Mouse (Mus musculus) brain, embryonic 18.5 days (tissue): ENCODE data around the gene Trim29.
A peak's percentile ranks its signal among the peaks of the same experiment; 100 is the strongest.

ENCODE experiments used
- DNase-seq: peaks from one replicate; pipeline ENCODE4 v3.0.0-alpha.2; 2012; ENCODE audit warnings: low read depth, low spot score

The Trim29 gene

DNA sequence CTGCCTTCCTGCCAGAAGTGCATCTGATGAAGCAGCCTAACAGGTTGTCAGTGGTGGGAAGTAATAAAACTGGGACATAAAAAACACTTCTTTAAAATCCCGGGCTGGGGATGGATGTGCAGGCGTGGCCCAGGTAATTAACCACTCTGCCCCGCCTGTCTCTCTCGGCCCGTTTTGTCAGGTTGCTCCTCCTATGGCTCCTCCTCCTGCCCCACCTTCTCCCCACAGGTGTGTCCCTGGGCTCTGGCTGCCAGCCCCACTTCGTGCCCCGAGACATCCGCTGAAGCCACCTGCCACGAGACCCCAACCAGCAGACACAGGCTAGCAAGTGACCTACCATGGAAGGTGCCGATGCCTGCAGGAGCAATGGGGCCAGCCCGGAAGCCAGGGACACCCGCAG is at the start of gene Trim29:
Gene Trim29 (plus strand): TSS at position 311 of the 400 bp plus-strand sequence.
- no peak for DNase-seq

DNA sequence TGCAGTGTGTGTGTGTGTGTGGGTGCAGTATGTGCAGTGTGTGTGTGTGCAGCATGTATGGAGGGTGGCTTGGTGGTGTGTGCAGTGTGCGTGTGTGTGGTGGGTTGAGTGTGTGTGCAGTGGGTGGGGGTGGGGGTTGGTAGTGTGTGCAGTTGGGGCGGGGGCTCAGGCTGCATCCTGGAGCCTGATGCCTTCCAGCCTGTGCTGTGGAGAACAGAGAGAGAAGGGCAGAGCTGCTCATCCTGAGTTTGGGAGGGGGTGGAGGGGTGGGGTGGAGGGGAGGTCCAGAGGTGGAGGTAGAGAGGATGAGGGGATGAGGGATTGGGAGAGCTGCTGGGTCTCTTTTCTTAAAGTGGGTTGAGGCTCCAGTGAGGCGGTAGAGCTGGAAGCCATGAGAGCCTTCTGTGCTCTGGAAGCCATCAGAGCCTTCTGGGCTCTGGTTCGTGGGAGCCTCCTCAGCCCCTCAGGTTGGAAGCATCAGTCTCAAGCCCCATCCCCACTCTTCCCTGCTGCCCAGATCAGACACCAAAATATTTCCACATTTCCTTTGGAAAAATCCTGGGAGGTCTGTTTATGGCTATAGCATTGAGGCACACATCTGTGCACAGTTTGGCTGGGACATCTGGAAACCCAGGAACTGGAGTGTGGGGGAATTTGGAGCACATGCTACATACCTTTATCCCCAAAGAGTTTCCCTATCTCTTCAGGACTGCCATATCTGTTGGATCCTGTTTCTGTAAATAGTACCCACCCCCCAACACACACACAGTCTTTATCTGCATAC is 49.3 kb upstream of the Trim29 start:
- no peak for DNase-seq

- no peak for DNase-seq
Measured at GRCm38 (mm10) chr9:43261941-43262340, 48.7 kb upstream of the Trim29 start.

DNA sequence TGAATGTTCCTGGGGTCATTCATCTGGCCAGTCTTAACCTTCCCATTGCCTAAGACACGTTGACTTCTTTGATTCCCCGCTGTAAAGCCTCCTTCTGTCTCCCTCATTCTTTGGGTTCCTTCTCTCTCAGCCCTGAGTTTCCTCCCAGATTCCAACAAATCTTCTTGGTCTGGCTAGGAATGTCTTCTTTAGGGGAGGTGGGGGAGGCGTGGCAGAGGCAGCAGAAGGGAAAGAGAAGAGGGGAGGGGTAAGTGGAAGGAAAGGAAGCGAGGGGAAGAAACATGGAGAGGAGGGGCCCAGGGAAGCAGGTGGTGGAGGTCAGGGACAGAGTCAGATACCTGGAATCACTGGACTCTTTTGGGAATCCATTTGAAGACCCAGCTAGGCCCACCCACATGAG is 48.3 kb upstream of the Trim29 start:
- no peak for DNase-seq

GRCm38 (mm10) chr9:43262811-43263550 is 47.7 kb upstream of the Trim29 start:
- DNase-seq: no peak

DNA sequence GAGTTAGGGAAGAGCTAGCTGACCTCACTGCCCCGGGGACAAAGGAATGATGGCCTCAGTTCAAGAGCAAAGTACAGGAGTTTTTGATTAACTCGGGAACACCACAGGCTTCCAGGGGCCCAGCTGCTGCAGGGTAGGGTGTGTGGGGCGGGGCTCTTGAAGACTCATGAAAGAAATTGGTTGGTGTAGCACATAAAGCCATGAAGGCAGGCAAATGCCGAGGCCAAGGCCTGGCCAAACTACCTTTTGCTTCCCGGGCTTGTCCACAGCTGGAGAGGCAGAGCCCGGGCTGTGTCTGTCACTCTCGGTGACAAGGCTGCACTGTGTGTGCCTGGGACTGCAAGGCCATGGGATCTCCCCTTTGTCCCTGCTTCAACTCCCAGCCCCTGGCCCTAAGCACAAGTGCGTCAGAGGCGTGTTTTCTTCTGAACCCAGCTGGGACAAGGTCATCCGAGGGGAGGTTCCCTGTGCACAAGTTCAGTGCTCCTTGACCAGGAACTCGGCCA is 46.6 kb upstream of the Trim29 start:
- no peak for DNase-seq

GRCm38 (mm10) chr9:43265194-43265593 is 45.5 kb upstream of the Trim29 start:
- no peak for DNase-seq

- no peak for DNase-seq
Measured at GRCm38 (mm10) chr9:43267357-43267756, 43.3 kb upstream of the Trim29 start.

- DNase-seq: peak; percentile 16
Measured at GRCm38 (mm10) chr9:43269166-43269565, 41.5 kb upstream of the Trim29 start.

DNA sequence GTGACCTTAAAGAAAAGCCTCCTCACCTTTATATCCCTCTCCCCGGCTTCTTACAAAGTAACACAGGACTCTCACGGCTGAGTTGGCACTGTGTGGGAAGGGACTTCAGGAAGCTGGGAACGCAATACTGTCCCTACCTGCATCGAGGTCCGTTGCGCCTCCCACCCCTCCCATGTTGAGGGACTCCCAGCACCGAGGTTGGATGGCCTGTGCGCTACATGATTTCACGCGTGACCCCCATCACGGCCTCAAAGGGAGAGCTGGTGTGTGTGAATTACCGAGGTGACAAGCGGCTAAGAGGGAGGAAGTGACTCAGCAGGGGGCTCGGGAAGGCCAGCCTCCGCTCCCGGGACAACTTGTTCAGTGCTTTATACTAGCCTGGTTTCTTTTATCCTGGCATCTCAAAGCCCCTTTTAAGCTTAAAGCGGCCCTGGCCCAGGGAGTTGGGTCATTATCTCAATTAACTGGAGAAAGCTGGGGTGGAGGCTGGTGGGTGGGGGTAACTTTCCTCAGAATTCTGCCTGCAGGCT is 39.9 kb upstream of the Trim29 start:
- no peak for DNase-seq

GRCm38 (mm10) chr9:43271761-43272518 is 38.7 kb upstream of the Trim29 start:
- DNase-seq: no peak

DNA sequence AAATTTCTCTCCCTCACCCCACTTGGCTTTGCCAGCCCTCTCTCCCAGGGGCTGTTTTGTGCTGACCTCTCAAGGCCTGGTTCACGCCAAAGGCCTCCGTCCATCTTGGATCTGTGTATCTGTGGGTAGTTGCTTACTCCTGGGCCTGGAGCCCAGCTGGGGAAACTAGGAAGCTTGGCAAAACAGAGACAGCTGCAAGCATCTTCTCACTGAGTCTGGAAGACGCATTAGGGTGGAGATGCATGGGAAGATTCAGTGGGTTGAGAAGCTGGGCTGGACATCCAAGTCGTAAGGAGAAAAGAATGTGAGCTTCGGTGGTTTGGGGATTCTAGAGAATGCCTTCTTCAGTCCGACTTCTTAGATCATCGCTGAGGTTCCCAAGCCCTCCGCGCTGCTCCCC is 36.9 kb upstream of the Trim29 start:
- DNase-seq: no peak

GRCm38 (mm10) chr9:43284284-43284683 is 26.4 kb upstream of the Trim29 start:
- DNase-seq: peak; percentile 50

DNA sequence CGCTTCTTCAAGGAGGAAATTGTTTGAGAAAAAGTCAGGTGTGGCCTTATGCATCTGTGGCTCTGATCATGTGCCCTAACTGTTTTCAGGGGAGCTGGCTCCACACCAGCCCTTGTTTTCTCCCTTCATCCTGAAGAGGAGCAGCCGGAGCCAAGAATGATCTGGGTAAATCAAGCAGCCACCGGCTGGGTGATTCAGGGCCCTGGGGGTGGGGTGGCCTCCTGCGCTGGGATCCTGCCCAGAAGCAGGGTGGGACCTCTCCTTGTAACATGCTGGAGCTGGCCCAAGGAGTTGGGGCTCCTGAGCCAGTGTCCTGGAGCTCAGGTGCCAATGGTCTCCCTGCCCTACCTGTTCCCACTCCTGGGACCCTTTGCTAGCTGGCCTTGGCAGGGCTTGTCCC is 25.4 kb upstream of the Trim29 start:
- DNase-seq: no peak

DNA sequence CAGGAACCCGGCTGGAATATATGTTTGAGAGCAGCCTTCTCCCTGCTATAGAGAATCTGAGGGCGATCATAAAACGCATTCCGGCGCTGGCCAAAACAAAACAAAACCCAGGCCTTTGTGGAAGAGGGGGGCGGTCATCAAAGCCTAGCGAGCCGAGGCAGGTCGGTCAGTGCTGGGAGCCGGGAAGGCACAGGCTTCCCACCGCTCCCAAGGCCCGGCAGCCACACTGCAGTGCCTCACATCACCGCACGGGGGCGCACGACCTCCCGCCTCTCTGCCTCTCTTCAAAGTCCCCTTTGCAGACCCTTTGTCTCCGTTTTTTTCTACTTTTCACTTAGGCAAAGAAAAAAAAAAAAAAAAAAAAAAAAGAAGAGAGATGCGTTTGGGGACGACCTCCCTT is 23.8 kb upstream of the Trim29 start:
- no peak for DNase-seq

GRCm38 (mm10) chr9:43293058-43293457 is 17.6 kb upstream of the Trim29 start:
- DNase-seq: no peak

DNA sequence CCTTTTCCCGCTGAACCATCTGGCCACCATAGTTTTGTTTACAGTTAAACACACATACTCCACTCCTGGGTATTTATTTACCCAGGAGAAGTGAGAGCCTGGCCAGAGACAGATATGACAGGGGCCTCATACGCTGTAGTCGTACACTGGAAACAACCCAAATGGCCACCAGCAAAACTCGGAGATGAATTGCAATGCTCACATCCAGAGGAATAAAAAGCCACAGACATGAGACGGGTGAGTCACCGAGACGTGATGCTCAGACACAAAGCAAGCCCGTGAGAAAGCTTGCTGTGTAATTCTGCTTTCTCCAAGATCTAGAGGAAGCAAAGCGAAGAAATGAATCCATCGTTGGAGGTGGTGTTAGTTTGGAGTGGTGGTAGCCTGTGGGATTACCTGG is 10.3 kb upstream of the Trim29 start:
- DNase-seq: no peak

DNA sequence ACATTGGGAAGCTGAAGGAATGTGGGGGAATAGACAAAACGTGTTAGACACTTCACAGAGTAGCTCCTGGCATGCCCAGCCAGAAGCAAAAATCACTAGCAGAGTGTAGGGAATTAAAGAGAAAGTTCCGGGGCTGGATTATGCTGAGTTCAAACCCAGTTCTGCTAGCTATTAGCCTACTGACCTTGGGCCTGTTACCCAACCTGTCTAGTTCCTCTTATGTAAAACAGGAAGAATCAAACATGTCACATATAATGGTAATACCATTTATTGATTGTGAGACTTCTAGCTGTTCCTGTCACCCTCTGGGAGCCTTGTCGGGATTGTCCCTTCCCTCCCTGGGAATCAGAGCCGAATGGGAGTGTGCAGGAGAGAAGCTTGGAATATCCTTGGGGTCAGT is 7.7 kb upstream of the Trim29 start:
- no peak for DNase-seq

GRCm38 (mm10) chr9:43305882-43306281 is 4.8 kb upstream of the Trim29 start:
- no peak for DNase-seq

DNA sequence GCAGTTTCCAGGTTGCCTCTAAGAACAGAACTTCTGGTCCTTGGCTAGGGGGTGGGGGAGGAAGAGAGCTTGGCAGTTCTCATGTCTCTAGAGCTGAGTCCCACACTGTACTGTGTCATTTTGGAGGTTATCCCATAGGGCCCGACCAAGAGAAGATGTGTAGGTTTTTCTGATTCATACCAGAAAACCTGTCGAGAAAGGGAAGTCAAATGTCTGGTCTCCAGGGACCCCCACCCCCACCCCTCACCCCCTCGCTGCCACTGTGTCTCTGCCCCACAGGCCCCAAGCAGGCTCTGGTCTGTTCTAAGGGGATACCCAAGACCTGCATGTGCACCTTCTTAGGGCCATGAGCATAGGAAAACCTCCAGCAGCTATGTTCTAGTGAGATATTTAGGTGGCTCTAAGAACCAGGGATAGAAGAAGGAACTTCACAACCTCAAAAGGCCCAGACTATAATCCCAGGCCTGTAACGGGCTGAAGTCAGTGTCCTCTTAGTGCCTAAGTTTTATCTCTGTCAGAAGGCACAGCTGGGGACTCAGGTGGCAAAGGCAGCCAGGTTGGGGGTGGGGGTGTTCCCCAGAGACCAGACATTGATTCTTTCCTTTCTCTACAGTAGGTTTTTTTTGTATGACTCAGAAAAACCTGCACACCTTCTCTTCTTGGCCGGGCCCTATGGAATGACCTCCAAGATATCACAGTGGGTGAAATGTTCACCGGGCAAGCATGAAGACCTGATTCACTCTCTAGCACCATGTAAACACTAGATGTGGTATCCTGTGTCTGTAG is 1.4 kb upstream of the Trim29 start:
- DNase-seq: no peak

DNA sequence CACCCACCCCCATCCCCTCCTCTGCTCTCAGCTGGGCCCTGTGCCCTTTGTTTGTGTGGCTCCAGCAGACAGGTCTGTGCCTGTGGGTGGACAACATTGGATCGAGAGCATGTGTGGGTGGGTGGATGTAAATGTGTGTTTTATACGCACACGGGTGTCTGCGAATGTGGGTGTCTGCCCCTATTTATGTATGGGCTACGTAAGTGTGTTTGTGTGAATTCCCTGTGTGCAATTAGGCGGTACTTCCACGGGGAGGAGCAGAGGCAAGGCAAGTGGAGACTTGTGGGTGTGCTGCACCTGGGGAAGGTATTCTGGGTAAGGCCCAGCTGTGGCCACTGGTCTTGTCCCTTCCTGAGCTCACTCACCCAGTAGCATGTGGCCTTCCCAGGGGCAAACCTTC is 1.5 kb downstream of the Trim29 start:
- no peak for DNase-seq
